Comparison of ENCODE assay signal across 11 mouse cellular contexts in genomic region chr1:36321829-36322573, GRCm38 (mm10). TPM values are rescaled to one million over a fixed set of nuclear protein-coding genes. Genes with fewer than 3 reads are reported as not detected.
DNase-seq lines count a peak whose midpoint lies in the region; ATAC-seq and TF ChIP-seq lines count a peak whose summit lies in the region.
"Had no signal": no experiment of that assay in that cellular context is flagged by ENCODE, and none has a peak within 500 bp of the region (broad histone marks: within the 10 kb centered on the region; RNA-seq: fewer than 3 reads in every experiment).

No protein-coding gene starts in this region.

- no peak for ATAC-seq in liver, embryonic 11.5 days (replicated peaks; ENCODE audit: low FRiP score)
- peak; percentile 25 for ATAC-seq in activated CD4-positive, CD25-positive, alpha-beta regulatory T cell, adult 4 months
- peak; percentile 65 for ATAC-seq in megakaryocyte progenitor cell, adult 5-6 weeks (replicated peaks; ENCODE audit: poor library complexity)

- H3K4me3 ChIP-seq in liver, adult 2 months (ENCODE audit: insufficient read depth, low read depth, low read length): no peak overlapping the region
- H3K4me3 ChIP-seq in liver, embryonic 11.5 days (ENCODE audit: low read depth, low read length): no peak overlapping the region
- no peak overlapping the region for H3K4me3 ChIP-seq in E14TG2a.4 (replicated peaks; ENCODE audit: low read length)
- H3K4me3 ChIP-seq: embryonic facial prominence, embryonic 10.5 days had no signal

- TF ChIP-seq CTCF in liver, adult 2 months (IDR thresholded peaks at IDR 0.05; ENCODE audit: low read depth, low read length): peak; percentile 40; the same call in 1 of the 2 replicates
- peak; percentile 34; the same call in 1 of the 2 replicates for TF ChIP-seq CTCF in E14TG2a.4 (conservative IDR thresholded peaks at IDR 0.05; ENCODE audit: low read length)

- WGBS in liver, adult 2 months: 77% methylated on average over 11 of the region's 11 CpGs
- 72% methylated on average over 11 of the region's 11 CpGs for WGBS in liver, embryonic 11.5 days

- H3K36me3 ChIP-seq in liver, adult 2 months (ENCODE audit: control insufficient read depth, insufficient read depth, low read length): no peaks in the 10 kb centered on the region
- no peaks in the 10 kb centered on the region; the same call in 1 of the 2 replicates for H3K36me3 ChIP-seq in liver, embryonic 11.5 days (ENCODE audit: control insufficient read depth, insufficient read depth, low read length)
- peaks cover 34% of the 10 kb centered on the region for H3K36me3 ChIP-seq in E14TG2a.4 (ENCODE audit: insufficient read depth, low read length)

- no peaks in the 10 kb centered on the region for H3K9me3 ChIP-seq in liver, embryonic 11.5 days (ENCODE audit: control insufficient read depth, low read length)
- H3K9me3 ChIP-seq in E14TG2a.4 (ENCODE audit: low read length): no peaks in the 10 kb centered on the region
- H3K9me3 ChIP-seq: embryonic facial prominence, embryonic 10.5 days had no signal

- no peaks in the 10 kb centered on the region for H3K27me3 ChIP-seq in liver, adult 2 months (ENCODE audit: control insufficient read depth, insufficient read depth, low read length)
- H3K27me3 ChIP-seq in liver, embryonic 11.5 days (replicated peaks; ENCODE audit: control insufficient read depth, insufficient read depth, low read length): no peaks in the 10 kb centered on the region
- no peaks in the 10 kb centered on the region for H3K27me3 ChIP-seq in E14TG2a.4 (ENCODE audit: insufficient read depth, low read length)

- intact Hi-C loops in left cerebral cortex, postnatal 36 days (cut with DNase I): loop anchor here (10.0 kb wide), 1 partner anchor 173 kb away; no protein-coding TSS in a partner anchor

- no peak overlapping the region for H3K9ac ChIP-seq in liver, adult 2 months (ENCODE audit: low read depth, low read length)
- no peak overlapping the region for H3K9ac ChIP-seq in liver, embryonic 11.5 days (ENCODE audit: low read depth, low read length)

- no peak for DNase-seq in liver, adult 2 months (ENCODE audit: extremely low read depth, low read depth, low spot score)
- DNase-seq in liver, embryonic 11.5 days (ENCODE audit: low spot score): no peak
- no peak for DNase-seq in left cerebral cortex, postnatal 36 days (ENCODE audit: low spot score in 2 of 2)
- no peak for DNase-seq in right cerebral cortex, postnatal 14 days
- DNase-seq: left cerebral cortex, postnatal 4 days; midbrain, embryonic 14.5 days had no signal

- no peaks in the 10 kb centered on the region for H3K4me1 ChIP-seq in liver, adult 2 months (ENCODE audit: control insufficient read depth, insufficient read depth, low read length)
- no peaks in the 10 kb centered on the region for H3K4me1 ChIP-seq in liver, embryonic 11.5 days (replicated peaks; ENCODE audit: control insufficient read depth, insufficient read depth, low read length)
- peaks cover 28% of the 10 kb centered on the region for H3K4me1 ChIP-seq in E14TG2a.4 (replicated peaks; ENCODE audit: low read depth, low read length)

- H3K4me2 ChIP-seq in liver, embryonic 11.5 days: no peak overlapping the region

- H3K79me2 ChIP-seq in liver, adult 2 months (ENCODE audit: control insufficient read depth, insufficient read depth, low read length): no peaks in the 10 kb centered on the region

- no peak overlapping the region for H3K27ac ChIP-seq in liver, adult 2 months (replicated peaks; ENCODE audit: insufficient read depth, low read depth, low read length)
- no peak overlapping the region for H3K27ac ChIP-seq in liver, embryonic 11.5 days (ENCODE audit: low read depth, low read length)
- H3K27ac ChIP-seq: embryonic facial prominence, embryonic 10.5 days had no signal

- TF ChIP-seq POLR2A in liver, adult 2 months (IDR thresholded peaks at IDR 0.05; ENCODE audit: extremely low read depth, insufficient read depth, low read length): no peak

RNA-seq across cellular contexts. Expression of gene Arid5a, which starts 14.5 kb away (rescaled TPM):
- 0.67 and 1.7 TPM in 2 replicates for total RNA-seq in liver, adult 2 months (2014; rRNA removed)
- 1.7 and 3.8 TPM in 2 replicates for polyA plus RNA-seq in liver, adult 2 months (2012; rRNA removed)
- 2.4 and 3.9 TPM in 2 replicates for polyA plus RNA-seq in liver, embryonic 11.5 days (2014; fragmentation: Nextera tagmentation; extraction: Ambion mirVana)
- polyA plus RNA-seq in activated CD4-positive, CD25-positive, alpha-beta regulatory T cell, adult 4 months (2017; shearing (Covaris generic)): 10 to 100 TPM; 74.3 to 91.9 TPM
- 13.2 and 13.8 TPM in 2 replicates for total RNA-seq in megakaryocyte progenitor cell, adult 5-6 weeks (2015)
- total RNA-seq in megakaryocyte progenitor cell, adult 5-6 weeks (2017): 24.9 and 29.5 TPM in 2 replicates
- total RNA-seq in left cerebral cortex, postnatal 36 days (2021): 10 to 100 TPM; 14.5 to 14.8 TPM

RNA-seq across cellular contexts. Expression of gene Kansl3, which starts 47.0 kb away (rescaled TPM):
- total RNA-seq in liver, adult 2 months (2014; rRNA removed): 14.9 and 21.7 TPM in 2 replicates
- polyA plus RNA-seq in liver, adult 2 months (2012; rRNA removed): 20.8 and 25.4 TPM in 2 replicates
- polyA plus RNA-seq in liver, embryonic 11.5 days (2014; fragmentation: Nextera tagmentation; extraction: Ambion mirVana): 27.9 and 29.2 TPM in 2 replicates
- 10 to 100 TPM; 43.4 to 44.7 TPM for polyA plus RNA-seq in activated CD4-positive, CD25-positive, alpha-beta regulatory T cell, adult 4 months (2017; shearing (Covaris generic))
- total RNA-seq in megakaryocyte progenitor cell, adult 5-6 weeks (2015): 14.0 and 15.1 TPM in 2 replicates
- 31.7 and 46.5 TPM in 2 replicates for total RNA-seq in megakaryocyte progenitor cell, adult 5-6 weeks (2017)
- 10 to 100 TPM; 53.5 to 65.2 TPM for total RNA-seq in left cerebral cortex, postnatal 36 days (2021)

RNA-seq across cellular contexts. Expression of gene Neurl3, which starts 47.5 kb away (rescaled TPM):
- total RNA-seq in liver, adult 2 months (2014; rRNA removed): 3.3 and 4.0 TPM in 2 replicates
- 3.6 and 5.3 TPM in 2 replicates for polyA plus RNA-seq in liver, adult 2 months (2012; rRNA removed)
- 4.5 and 4.6 TPM in 2 replicates for polyA plus RNA-seq in liver, embryonic 11.5 days (2014; fragmentation: Nextera tagmentation; extraction: Ambion mirVana)
- polyA plus RNA-seq in activated CD4-positive, CD25-positive, alpha-beta regulatory T cell, adult 4 months (2017; shearing (Covaris generic)): 10 to 100 TPM; 62.2 to 87.1 TPM
- total RNA-seq in megakaryocyte progenitor cell, adult 5-6 weeks (2015): 8.5 and 11.4 TPM in 2 replicates
- total RNA-seq in megakaryocyte progenitor cell, adult 5-6 weeks (2017): 14.4 and 15.9 TPM in 2 replicates
- under 1 TPM; 0.32 to 0.91 TPM for total RNA-seq in left cerebral cortex, postnatal 36 days (2021)

RNA-seq across cellular contexts. Expression of gene Fer1l5, which starts 50.1 kb away (rescaled TPM):
- not detected in 2 replicates for total RNA-seq in liver, adult 2 months (2014; rRNA removed)
- polyA plus RNA-seq in liver, adult 2 months (2012; rRNA removed): not detected in 2 replicates
- polyA plus RNA-seq in liver, embryonic 11.5 days (2014; fragmentation: Nextera tagmentation; extraction: Ambion mirVana): 0.51 and 0.71 TPM in 2 replicates
- under 1 TPM in 1 of 2 experiments, not detected in 1; 0.42 TPM for polyA plus RNA-seq in activated CD4-positive, CD25-positive, alpha-beta regulatory T cell, adult 4 months (2017; shearing (Covaris generic))
- total RNA-seq in megakaryocyte progenitor cell, adult 5-6 weeks (2015): not detected in 2 replicates
- total RNA-seq in megakaryocyte progenitor cell, adult 5-6 weeks (2017): 0.04 and 0.30 TPM in 2 replicates
- not detected for total RNA-seq in left cerebral cortex, postnatal 36 days (2021)
- total RNA-seq: gastrocnemius, adult 8-10 months had no signal
